Mouse (Mus musculus) ES-Bruce4 (cell line): ENCODE measurements around the gene Clock.

Experiments
- CTCF ChIP-seq: IDR thresholded peaks from one replicate; pipeline ENCODE4 v1.8.1; 2011; ENCODE audit warnings: low read depth, low read length
- POLR2A ChIP-seq: IDR thresholded peaks from one replicate; pipeline ENCODE4 v1.8.1; 2011; ENCODE audit warnings: low read length; ENCODE audit not compliant: insufficient read depth

- TF ChIP-seq CTCF = no peak
- no peak for TF ChIP-seq POLR2A
Observed at GRCm38 (mm10) chr5:76176841-76177240, 127.8 kb downstream of the Clock start.
